Mouse (Mus musculus) hindbrain, embryonic 11.5 days (tissue): ENCODE data around the gene Tfap4. TPM values are rescaled to one million over a fixed set of nuclear protein-coding genes. Genes with fewer than 3 reads are reported as not detected.

ENCODE experiments used
- polyA plus RNA-seq: library from polyadenylated mRNA; unstranded; fragments of >200 nt; fragmentation: Nextera tagmentation; extraction: Ambion mirVana; gene quantifications from 2 replicates; pipeline ENCODE4 v1.2.1, GENCODE M21; 2014

Gene Tfap4
- polyA plus RNA-seq, 1 experiment from 2014 or later: 16.1 TPM

Other genes starting within 250 kb of the Tfap4 start
- gene Adcy9, start 139.4 kb downstream of the Tfap4 start, polyA plus RNA-seq: 1.3 and 1.7 TPM in 2 replicates
- 21.2 and 26.9 TPM in 2 replicates for gene Srl, start 18.0 kb downstream of the Tfap4 start, polyA plus RNA-seq
- gene Glis2, start 34.9 kb upstream of the Tfap4 start, polyA plus RNA-seq: 26.3 and 27.6 TPM in 2 replicates
- gene Pam16, start 65.1 kb upstream of the Tfap4 start, polyA plus RNA-seq: 113 and 117 TPM in 2 replicates
- 7.9 and 9.4 TPM in 2 replicates for gene Vasn, start 80.1 kb upstream of the Tfap4 start, polyA plus RNA-seq
- 49.1 and 54.0 TPM in 2 replicates for gene Dnaja3, start 80.1 kb upstream of the Tfap4 start, polyA plus RNA-seq
- 14.4 and 15.0 TPM in 2 replicates for gene Coro7, start 119.9 kb upstream of the Tfap4 start, polyA plus RNA-seq
- gene Nmral1, start 159.5 kb upstream of the Tfap4 start, polyA plus RNA-seq: 147 and 162 TPM in 2 replicates
- 91.3 and 96.4 TPM in 2 replicates for gene Hmox2, start 166.5 kb upstream of the Tfap4 start, polyA plus RNA-seq
- 76.1 and 80.5 TPM in 2 replicates for gene Cdip1, start 230.4 kb upstream of the Tfap4 start, polyA plus RNA-seq